Mouse (Mus musculus) embryo, embryonic 10 days (tissue): ENCODE measurements around the gene Mrgprx2.
"Not testable (repeated sequence)": the region's sequence is repeated elsewhere in the genome, so short reads cannot be mapped to it uniquely, and the experiment has no call there.

Experiments
- DNase-seq: peaks from one replicate; pipeline ENCODE4 v3.0.0-alpha.2; 2015; ENCODE audit warnings: low spot score

The Mrgprx2 gene

DNA sequence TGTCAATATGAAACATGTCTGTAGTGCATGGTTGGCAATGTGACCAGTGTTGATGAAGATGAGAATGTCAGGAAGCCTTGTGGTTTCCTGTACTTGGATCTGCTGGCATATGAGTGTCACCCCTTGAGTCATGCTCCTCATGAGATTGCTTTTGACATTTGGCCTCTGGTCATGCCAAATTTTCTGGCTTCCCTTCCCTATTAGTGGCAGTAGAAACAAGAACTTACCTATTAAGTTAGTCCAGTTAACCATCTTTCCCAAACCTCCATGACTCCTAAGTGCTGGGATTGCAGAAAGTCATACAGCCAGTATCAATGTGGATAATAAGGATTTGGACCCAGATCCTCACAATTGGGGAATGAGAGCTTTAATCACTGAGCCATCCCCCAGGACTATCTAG is at the start of gene Mrgprx2:
Gene Mrgprx2 (minus strand): TSS at position 101 of the 400 bp plus-strand sequence.
- no peak for DNase-seq

DNA sequence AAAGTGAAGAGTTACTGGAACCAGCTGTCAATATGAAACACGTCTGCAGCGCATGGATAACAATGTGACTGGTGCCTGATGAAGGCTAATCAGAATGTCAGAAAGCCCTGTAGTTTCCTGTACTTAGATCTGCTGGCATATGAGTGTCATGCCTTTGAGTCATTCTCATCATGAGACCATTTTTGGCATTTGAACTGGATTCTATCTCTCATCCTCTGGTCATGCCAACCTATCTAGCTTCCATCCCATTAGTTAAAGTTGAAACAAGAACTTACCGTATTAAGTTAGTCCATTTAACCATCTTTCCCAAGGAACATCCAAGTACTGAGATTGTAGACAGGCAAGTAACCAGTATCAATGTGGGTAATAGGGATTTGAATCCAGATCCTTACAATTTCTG is 42.9 kb downstream of the Mrgprx2 start, which contains the start of gene Mrgprb1:
Gene Mrgprb1 (minus strand): TSS at position 101 of the 400 bp plus-strand sequence.
- no peak for DNase-seq

DNA sequence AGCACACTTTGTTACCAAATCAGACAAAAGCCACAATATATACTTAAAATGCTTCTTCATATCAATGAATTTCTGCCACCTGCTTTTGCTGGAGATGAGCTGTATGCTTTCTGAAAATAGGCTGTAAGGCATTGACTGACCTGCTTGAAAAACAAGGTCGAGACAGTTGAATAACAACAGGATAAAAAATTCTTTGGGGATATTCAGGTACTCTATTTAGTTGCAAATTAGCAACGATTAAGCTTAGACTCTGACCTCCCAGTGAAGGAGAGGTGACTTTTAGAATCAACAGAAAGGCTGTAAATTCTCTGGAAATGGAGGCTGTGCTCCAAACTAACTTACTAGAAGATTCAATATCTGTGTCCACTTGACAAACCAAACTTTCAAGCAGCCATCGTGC is 62.5 kb downstream of the Mrgprx2 start:
- DNase-seq, result no peak

DNA sequence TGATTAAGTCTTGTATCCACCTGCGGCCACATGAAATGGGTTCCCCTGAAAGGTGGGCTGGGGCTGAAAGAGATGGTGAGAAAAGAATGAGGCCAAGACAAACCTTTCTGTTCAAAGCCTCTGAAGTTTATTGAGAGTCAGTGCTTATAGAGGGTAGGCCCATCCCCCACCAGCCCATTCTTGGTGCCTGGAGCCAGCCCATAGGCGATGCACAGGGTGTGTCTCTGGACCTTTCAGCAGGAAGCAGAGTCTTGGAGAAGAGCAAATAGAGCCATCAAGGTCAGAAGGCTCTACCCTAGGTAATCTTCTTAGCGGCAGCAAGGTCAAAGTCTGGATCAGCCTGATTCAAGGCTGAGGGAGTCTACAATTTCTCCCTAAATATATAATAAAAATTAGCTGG is 63.2 kb downstream of the Mrgprx2 start:
- DNase-seq, result not testable (repeated sequence)
